Mouse (Mus musculus): ENCODE measurements around the gene Acsf3. TPM values are rescaled to one million over a fixed set of nuclear protein-coding genes. Genes with fewer than 3 reads are reported as not detected.
A peak's percentile ranks its signal among the peaks of the same experiment; 100 is the strongest.

Gene Acsf3
- polyA plus RNA-seq (2016; fragmentation: Nextera tagmentation; extraction: Ambion mirVana): 15.1 and 17.6 TPM in 2 replicates

DNA sequence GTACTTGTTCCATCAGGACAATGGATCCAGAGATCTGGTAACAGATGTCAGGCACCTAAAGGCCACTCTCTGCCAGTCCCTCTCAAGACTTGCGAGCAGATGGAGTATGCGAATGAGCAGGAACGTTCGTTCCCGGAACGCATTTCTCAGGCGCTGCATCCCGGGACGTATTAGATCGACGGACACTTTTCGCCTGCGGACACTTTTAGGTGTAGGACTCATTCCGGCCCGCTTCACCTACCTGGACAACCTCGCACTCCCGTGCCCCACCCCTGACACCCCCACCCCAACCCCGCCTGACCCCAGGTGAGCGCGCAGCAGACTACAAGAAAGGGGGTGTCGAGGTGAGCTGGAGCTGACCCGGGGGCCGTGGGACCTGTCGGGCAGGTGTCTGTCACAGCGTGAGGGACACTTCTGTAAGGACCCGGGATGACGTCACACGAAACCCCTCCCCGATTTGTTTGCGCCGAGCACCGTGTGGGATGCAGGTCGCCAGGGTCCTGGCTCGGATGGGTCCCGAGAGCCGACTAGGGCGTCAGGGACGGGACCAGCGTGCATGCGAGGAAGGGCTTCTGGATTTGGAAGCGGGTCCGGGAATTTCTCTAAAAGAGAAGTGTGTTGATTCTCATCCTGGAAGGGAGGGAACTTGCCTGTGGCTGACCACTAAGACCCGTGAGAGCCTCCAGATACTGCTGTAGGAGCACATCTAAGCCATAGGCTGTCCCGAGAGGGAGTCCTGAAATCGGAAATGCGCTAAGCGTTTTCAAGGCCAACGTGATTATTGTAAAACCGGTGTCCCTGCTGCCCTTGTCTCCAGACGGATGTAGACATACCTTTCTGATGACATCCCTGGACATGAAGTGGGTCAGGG is at the start of gene Acsf3:
Acsf3 (plus strand) TSS at position 202 of the 871 bp plus-strand sequence.
- Histone ChIP-seq H3K27me3 (peaks cover 16% of the 10 kb centered on the region), H3K4me2 (replicated peaks) (peak within 1 kb of the TSS; percentile 76), H3K4me3 (peak within 1 kb of the TSS; percentile 63), H3K4me1 (peaks cover 12% of the 10 kb centered on the region), H3K36me3 (peaks cover 7% of the 10 kb centered on the region), H3K27ac (no peak within 1 kb of the TSS), H3K9ac (peak within 1 kb of the TSS; percentile 88), H3K9me3 (replicated peaks) (no peaks in the 10 kb centered on the region)
- peak; percentile 79 for ATAC-seq (ENCODE audit: low FRiP score)
- WGBS: 2% methylated on average over 50 of the region's 50 CpGs

DNA sequence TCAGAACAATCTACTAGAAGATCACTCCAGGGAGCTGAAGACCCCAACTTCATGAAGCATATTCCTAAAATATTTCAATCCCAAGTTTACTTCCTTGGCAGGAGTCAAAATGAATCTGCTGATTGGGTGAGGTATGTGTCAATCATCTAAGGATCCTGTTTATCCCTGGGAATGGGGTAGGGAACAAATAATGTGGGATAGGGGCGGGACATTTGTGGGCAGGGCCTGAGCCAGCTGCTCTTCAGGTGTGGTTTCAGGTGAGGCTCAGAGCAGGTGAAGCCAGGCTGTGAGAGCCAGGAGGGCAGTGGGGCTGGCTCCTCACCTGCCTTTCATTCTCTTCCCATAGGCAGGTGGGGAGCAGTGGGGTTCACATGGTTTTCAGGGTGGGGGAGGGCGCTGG is 48.5 kb upstream of the Acsf3 start:
- 50% methylated on average over 2 of the region's 2 CpGs for WGBS

DNA sequence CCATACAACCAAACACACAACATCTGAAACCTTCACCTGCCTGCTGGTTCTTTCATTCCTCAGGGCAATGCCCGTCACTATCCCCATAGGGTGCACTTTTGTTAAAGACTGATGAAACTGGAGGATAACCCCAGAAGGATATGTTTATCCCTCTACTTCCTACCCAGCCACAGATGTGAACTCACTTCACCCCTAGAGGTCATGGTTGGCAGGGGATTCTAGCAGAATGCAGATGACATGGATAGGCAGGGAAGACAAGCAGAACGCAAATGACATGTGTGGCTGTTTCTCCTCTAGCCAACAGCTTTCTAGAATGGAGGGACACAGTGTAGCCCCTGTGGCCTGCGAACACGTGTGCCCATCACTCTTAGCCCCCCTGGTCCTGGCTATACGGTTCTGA is 47.9 kb upstream of the Acsf3 start:
- Histone ChIP-seq H3K4me2 (replicated peaks) (no peak overlapping the region), H3K9ac (no peak overlapping the region), H3K9me3 (replicated peaks) (no peaks in the 10 kb centered on the region), H3K36me3 (no peaks in the 10 kb centered on the region), H3K27ac (no peak overlapping the region), H3K4me1 (0 out of 2 replicates have a peak, but pooled peaks cover 3% of the 10 kb centered on the region), H3K27me3 (peaks cover 12% of the 10 kb centered on the region; the same call in 1 of the 2 replicates), H3K4me3 (no peak overlapping the region)
- 61% methylated on average over 5 of the region's 5 CpGs for WGBS
- no peak for ATAC-seq (ENCODE audit: low FRiP score)

More for the DNA sequence above, 48.5 kb upstream of the Acsf3 start:
- H3K27ac ChIP-seq: no peak overlapping the region
- no peaks in the 10 kb centered on the region for H3K36me3 ChIP-seq
- peaks cover 16% of the 10 kb centered on the region for H3K27me3 ChIP-seq
- H3K4me2 ChIP-seq (replicated peaks): no peak overlapping the region
- H3K4me1 ChIP-seq: peaks cover 3% of the 10 kb centered on the region; the same call in 1 of the 2 replicates
- ATAC-seq (ENCODE audit: low FRiP score): no peak
- H3K9me3 ChIP-seq (replicated peaks): no peaks in the 10 kb centered on the region
- H3K4me3 ChIP-seq: no peak overlapping the region
- H3K9ac ChIP-seq: no peak overlapping the region

DNA sequence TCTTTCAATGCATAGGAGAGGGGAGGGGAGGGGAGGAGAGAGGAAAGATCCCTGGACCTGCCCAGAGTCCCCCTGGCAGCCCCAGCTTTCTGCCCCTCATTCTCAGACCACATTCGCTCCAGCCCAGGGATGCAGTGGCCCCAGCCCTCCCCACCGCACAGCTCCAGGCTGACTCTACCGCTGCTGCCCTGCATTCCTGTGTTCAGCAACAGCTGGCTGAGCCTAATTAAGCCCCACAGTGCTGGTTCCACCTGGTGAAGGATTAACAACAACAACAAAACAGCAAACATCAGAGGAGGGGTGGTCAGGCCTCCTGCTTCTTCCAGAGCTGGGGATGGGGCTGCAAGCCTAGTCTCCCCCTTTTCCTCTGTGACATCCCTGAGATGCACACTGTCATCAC is 46.7 kb upstream of the Acsf3 start:
- no peak overlapping the region for H3K9ac ChIP-seq
- no peak overlapping the region for H3K4me3 ChIP-seq
- no peak overlapping the region for H3K27ac ChIP-seq
- no peaks in the 10 kb centered on the region for H3K36me3 ChIP-seq
- WGBS: 30% methylated on average over 3 of the region's 3 CpGs
- ATAC-seq (ENCODE audit: low FRiP score): no peak
- H3K27me3 ChIP-seq: peaks cover 9% of the 10 kb centered on the region; the same call in 1 of the 2 replicates
- 0 out of 2 replicates have a peak, but pooled peaks cover 4% of the 10 kb centered on the region for H3K4me1 ChIP-seq
- H3K4me2 ChIP-seq (replicated peaks): no peak overlapping the region
- no peaks in the 10 kb centered on the region for H3K9me3 ChIP-seq (replicated peaks)

DNA sequence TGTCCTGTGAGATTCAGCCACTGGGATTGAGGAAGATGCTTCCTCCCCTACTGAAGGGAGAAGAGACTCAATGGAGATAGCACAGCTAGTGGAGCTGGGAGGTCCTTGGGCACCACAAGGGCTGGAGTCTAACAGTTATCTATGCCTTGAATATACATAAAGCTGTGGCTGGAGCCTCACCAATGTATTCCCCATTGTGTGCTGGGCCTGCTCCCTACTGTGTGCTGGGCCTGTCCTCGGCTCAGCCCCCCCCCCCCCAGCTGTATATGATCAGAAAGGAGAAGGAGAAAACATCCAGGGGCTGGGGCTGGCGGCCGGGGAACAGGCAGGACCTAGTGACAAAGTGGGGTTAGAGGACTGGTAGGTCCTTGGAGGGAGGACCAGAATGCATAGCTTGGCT is 40.2 kb upstream of the Acsf3 start:
- H3K9me3 ChIP-seq (replicated peaks): no peaks in the 10 kb centered on the region
- H3K36me3 ChIP-seq: no peaks in the 10 kb centered on the region
- peaks cover 15% of the 10 kb centered on the region; the same call in 1 of the 2 replicates for H3K27me3 ChIP-seq
- no peak overlapping the region for H3K4me3 ChIP-seq
- ATAC-seq (ENCODE audit: low FRiP score): no peak
- WGBS: 49% methylated on average over 3 of the region's 3 CpGs
- H3K4me1 ChIP-seq: peaks cover 49% of the 10 kb centered on the region
- H3K9ac ChIP-seq: no peak overlapping the region
- H3K4me2 ChIP-seq (replicated peaks): no peak overlapping the region
- H3K27ac ChIP-seq: no peak overlapping the region

DNA sequence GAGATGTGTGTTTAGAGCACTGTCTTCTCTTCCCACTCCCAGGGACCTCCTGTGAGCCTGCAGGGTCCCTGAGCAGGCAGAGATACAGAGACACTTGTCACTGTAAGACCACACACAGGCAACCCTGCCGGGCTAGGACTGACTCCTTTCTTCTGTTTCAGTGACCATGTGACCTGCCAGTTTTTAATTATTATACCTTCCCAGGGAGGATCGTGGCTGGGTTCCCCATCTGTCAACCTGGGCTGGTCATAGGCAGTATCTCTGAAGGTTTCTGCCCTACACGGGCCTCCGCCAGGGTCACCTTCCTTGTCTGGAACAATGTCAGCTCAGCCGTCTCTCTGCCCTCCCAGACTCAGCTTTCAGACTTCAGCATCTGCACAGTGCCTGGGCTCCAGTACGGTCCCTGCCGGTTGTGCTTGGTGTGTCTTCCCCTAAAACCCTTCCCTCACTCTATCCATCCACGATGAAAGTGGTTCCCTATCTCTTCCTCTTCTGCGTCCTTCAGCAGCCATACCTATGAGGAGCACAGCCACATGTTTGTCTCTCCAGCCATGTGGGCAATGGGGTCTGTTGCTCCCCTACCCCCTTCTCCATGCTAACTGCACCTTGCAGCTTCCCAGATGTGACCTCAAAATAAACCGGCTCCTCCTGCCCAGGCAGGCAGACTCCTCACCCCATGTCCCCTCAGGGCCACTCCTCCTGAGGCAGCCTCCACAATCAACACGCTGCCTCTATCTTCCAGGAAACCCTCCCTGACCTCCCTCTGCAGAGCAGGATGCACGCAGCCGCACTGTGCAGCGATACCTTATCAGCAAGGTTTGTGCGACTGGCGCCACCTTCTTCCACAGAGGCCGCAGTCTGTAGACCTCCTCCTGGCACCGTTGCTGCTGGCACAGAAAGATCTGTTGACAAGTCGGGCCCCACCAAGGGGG is 39.5 kb upstream of the Acsf3 start:
- Histone ChIP-seq H3K4me3 (no peak overlapping the region), H3K9ac (no peak overlapping the region), H3K9me3 (replicated peaks) (no peaks in the 10 kb centered on the region), H3K36me3 (no peaks in the 10 kb centered on the region), H3K27me3 (peaks cover 17% of the 10 kb centered on the region), H3K4me2 (replicated peaks) (no peak overlapping the region), H3K27ac (peak overlapping the region; percentile 42; the same call in 1 of the 2 replicates), H3K4me1 (peaks cover 49% of the 10 kb centered on the region)
- 58% methylated on average over 19 of the region's 19 CpGs for WGBS
- ATAC-seq (ENCODE audit: low FRiP score): no peak; the same call in 1 of the 2 replicates

DNA sequence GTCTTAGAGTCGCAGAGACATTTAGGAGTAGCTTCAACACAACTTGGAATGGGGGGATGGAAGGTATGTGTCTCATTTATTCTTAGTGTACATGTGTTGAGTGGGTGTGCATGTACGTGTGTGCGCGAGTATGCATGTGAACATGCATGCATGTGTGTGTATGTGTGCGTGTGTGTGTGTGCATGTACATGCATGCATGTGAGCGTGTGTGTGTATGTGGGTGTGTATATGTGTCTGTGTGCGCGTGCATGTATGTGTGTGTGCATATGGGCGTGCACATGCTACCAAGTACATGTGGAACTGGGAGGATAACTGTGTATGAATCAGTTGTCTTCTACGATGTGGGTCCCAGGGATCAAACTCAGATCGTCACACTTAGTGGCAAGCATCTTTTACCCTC is 38.7 kb upstream of the Acsf3 start:
- Histone ChIP-seq H3K4me1 (peaks cover 50% of the 10 kb centered on the region), H3K36me3 (no peaks in the 10 kb centered on the region), H3K9ac (no peak overlapping the region), H3K9me3 (replicated peaks) (no peaks in the 10 kb centered on the region), H3K27me3 (peaks cover 21% of the 10 kb centered on the region), H3K4me2 (replicated peaks) (no peak overlapping the region), H3K4me3 (no peak overlapping the region), H3K27ac (no peak overlapping the region)
- ATAC-seq (ENCODE audit: low FRiP score): no peak
- whole genome bisulfite sequencing: 91% methylated on average over 11 of the region's 11 CpGs

DNA sequence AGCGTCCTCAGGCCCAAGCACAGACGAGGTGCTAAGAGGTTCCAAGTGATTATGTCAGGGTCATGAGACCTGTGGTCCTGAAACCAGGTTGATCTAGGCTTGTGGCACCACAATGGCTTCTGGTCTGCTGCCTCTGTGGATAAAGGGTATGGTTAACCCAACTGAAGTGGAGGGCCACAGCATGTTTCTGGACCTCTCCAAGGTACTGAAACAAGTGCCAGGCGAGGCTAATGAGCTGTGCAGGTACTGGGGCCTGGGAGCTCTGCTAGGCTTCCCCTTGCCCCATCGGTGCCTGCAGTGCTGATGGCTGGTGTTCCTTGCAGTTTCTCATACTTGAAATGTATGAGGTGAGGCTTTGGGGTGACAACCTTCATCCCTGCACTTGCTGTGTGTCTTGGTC is 38.2 kb upstream of the Acsf3 start:
- no peak for ATAC-seq (ENCODE audit: low FRiP score)
- no peak overlapping the region for H3K4me2 ChIP-seq (replicated peaks)
- no peaks in the 10 kb centered on the region for H3K9me3 ChIP-seq (replicated peaks)
- no peaks in the 10 kb centered on the region for H3K36me3 ChIP-seq
- no peak overlapping the region for H3K9ac ChIP-seq
- WGBS: 53% methylated on average over 4 of the region's 4 CpGs
- H3K27ac ChIP-seq: no peak overlapping the region
- peaks cover 21% of the 10 kb centered on the region for H3K27me3 ChIP-seq
- peaks cover 54% of the 10 kb centered on the region for H3K4me1 ChIP-seq
- no peak overlapping the region for H3K4me3 ChIP-seq

DNA sequence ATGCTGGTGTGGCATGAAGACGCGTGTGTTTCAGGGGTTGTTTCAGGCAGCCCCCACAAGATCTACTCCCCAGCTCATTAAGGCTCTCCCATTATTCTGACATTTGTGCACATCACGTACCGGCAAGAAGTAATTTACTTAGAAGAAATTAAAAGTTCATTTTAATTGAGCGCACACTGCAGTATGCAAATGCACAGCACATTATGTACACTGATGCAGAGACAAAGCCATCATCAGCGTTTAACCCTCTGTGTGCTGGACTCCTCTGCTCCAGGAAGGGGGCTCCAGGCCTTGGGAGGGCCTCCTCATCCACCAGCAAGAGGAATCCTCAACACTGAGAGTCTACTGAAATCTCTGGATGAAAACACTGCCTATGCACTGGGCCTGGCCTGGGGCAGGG is 37.4 kb upstream of the Acsf3 start:
- WGBS: 62% methylated on average over 6 of the region's 6 CpGs
- no peak overlapping the region for H3K4me3 ChIP-seq
- H3K27ac ChIP-seq: peak overlapping the region; percentile 66
- peaks cover 62% of the 10 kb centered on the region for H3K4me1 ChIP-seq
- H3K9ac ChIP-seq: no peak overlapping the region
- H3K4me2 ChIP-seq (replicated peaks): no peak overlapping the region
- H3K36me3 ChIP-seq: no peaks in the 10 kb centered on the region
- H3K27me3 ChIP-seq: peaks cover 21% of the 10 kb centered on the region
- no peak for ATAC-seq (ENCODE audit: low FRiP score)
- H3K9me3 ChIP-seq (replicated peaks): no peaks in the 10 kb centered on the region

DNA sequence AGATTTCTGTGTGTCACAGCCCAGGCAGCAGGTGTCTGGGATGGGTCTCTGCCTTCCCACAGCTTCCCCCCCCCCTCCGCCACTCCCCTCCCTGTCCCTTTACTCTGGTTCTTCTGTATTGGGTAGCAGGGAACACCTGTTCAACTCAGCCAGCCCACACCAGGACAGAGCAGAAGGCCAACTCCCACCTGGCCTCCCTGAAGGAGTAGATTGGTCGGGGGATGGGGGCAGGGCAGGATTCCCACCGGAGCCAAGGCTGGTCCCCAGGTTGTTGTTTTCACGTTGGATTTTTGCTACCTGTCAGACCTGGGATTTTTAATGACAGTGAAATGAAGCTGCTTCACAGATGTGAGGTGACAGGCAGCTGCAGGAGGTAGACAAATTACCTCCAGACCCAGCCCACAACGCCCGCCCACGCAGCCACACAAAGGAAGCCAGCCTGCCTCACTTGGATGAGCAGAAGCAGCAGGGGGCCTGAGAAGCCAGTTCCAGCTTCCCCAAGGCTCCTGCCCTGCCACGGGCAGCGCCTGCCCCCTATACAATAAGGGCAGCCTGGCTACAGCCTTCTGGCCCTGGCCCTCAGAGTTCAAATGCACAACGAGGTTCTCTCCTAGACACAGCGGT is 36.1 kb upstream of the Acsf3 start:
- 10% methylated on average over 11 of the region's 11 CpGs for WGBS
- peaks cover 64% of the 10 kb centered on the region for H3K4me1 ChIP-seq

DNA sequence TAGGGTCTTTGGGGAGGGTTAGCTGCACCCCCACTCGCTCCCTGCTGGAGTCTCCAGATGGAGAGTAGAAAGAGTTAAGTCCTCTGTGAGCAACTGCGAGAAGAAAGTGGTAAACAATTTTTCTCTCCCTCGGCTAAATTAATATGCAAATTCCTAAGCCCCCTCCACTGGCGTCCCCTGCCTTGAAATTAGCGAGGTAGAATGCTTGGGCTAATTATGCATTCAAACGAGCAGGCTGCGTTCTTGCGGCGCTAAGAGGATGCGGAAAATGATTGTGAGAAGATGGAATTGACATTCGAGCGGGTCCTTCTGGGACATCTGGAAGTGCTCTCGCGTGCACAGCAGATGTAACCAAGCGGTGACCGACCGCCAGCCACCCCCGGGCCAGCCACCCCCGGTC is 32.8 kb upstream of the Acsf3 start:
- Histone ChIP-seq H3K27ac (peak overlapping the region; percentile 97), H3K4me3 (no peak overlapping the region), H3K27me3 (peaks cover 19% of the 10 kb centered on the region), H3K36me3 (no peaks in the 10 kb centered on the region), H3K9ac (no peak overlapping the region), H3K4me1 (peaks cover 72% of the 10 kb centered on the region), H3K9me3 (replicated peaks) (no peaks in the 10 kb centered on the region), H3K4me2 (replicated peaks) (peak overlapping the region; percentile 20; the same call in 1 of the 2 replicates)
- ATAC-seq (ENCODE audit: low FRiP score): no peak
- whole genome bisulfite sequencing: 7% methylated on average over 19 of the region's 19 CpGs

More for the DNA sequence above, 36.1 kb upstream of the Acsf3 start:
- peak overlapping the region; percentile 33; the same call in 1 of the 2 replicates for H3K9ac ChIP-seq
- H3K4me3 ChIP-seq: no peak overlapping the region
- H3K9me3 ChIP-seq (replicated peaks): no peaks in the 10 kb centered on the region
- H3K4me2 ChIP-seq (replicated peaks): 0 out of 2 replicates have a peak overlapping the region, but pooled peaks have one; percentile 11
- peak overlapping the region; percentile 82 for H3K27ac ChIP-seq
- 0 out of 2 replicates have a peak, but pooled peaks have one; percentile 14 for ATAC-seq (ENCODE audit: low FRiP score)
- no peaks in the 10 kb centered on the region for H3K36me3 ChIP-seq
- peaks cover 18% of the 10 kb centered on the region for H3K27me3 ChIP-seq

Data from hindbrain, embryonic 12.5 days (tissue).